Mouse (Mus musculus): Measurements from ENCODE around the gene Negr1. TPM values are rescaled to one million over a fixed set of nuclear protein-coding genes. Genes with fewer than 3 reads are reported as not detected.

The Negr1 gene
- polyA plus RNA-seq, 1 experiment = not detected

GRCm38 (mm10) chr3:156992811-156993210, 431.2 kb downstream of the Negr1 start:
- TF ChIP-seq CTCF (IDR thresholded peaks at IDR 0.05; ENCODE audit: low read depth, low read length) = no peak
- no peak for TF ChIP-seq EP300 (IDR thresholded peaks at IDR 0.05; ENCODE audit: insufficient read depth, low read depth, low read length)
- no peak for TF ChIP-seq POLR2A (IDR thresholded peaks at IDR 0.05; ENCODE audit: insufficient read depth, low read length)
- no peaks in the 10 kb centered on the region for H3K36me3 ChIP-seq (ENCODE audit: control insufficient read depth, insufficient read depth, low read length, poor library complexity, severe bottlenecking)

GRCm38 (mm10) chr3:156999177-156999808, 437.7 kb downstream of the Negr1 start:
- no peaks in the 10 kb centered on the region for H3K27me3 ChIP-seq (ENCODE audit: control insufficient read depth, insufficient read depth, low read length, poor library complexity, severe bottlenecking)
- no peak overlapping the region for H3K4me3 ChIP-seq (ENCODE audit: low read depth, low read length)
- no peak overlapping the region for H3K27ac ChIP-seq (ENCODE audit: insufficient read depth, low read length)
- no peak for TF ChIP-seq POLR2A (IDR thresholded peaks at IDR 0.05; ENCODE audit: insufficient read depth, low read length)
- no peak for TF ChIP-seq CTCF (IDR thresholded peaks at IDR 0.05; ENCODE audit: low read depth, low read length)
- no peak for TF ChIP-seq EP300 (IDR thresholded peaks at IDR 0.05; ENCODE audit: insufficient read depth, low read depth, low read length)
- H3K9ac ChIP-seq (ENCODE audit: low read depth, poor library complexity, severe bottlenecking) = no peak overlapping the region
- no peaks in the 10 kb centered on the region for H3K4me1 ChIP-seq (ENCODE audit: control insufficient read depth, insufficient read depth, low read length)
- H3K36me3 ChIP-seq (ENCODE audit: control insufficient read depth, insufficient read depth, low read length, poor library complexity, severe bottlenecking) = no peaks in the 10 kb centered on the region
- no peaks in the 10 kb centered on the region for H3K9me3 ChIP-seq (replicated peaks; ENCODE audit: control insufficient read depth, insufficient read depth, low read length, poor library complexity, severe bottlenecking)

More at GRCm38 (mm10) chr3:156992811-156993210, 431.2 kb downstream of the Negr1 start:
- no peaks in the 10 kb centered on the region for H3K9me3 ChIP-seq (replicated peaks; ENCODE audit: control insufficient read depth, insufficient read depth, low read length, poor library complexity, severe bottlenecking)
- no peaks in the 10 kb centered on the region for H3K4me1 ChIP-seq (ENCODE audit: control insufficient read depth, insufficient read depth, low read length)
- H3K4me3 ChIP-seq (ENCODE audit: low read depth, low read length) = no peak overlapping the region
- H3K9ac ChIP-seq (ENCODE audit: low read depth, poor library complexity, severe bottlenecking) = no peak overlapping the region
- H3K27me3 ChIP-seq (ENCODE audit: control insufficient read depth, insufficient read depth, low read length, poor library complexity, severe bottlenecking) = no peaks in the 10 kb centered on the region
- no peak overlapping the region for H3K27ac ChIP-seq (ENCODE audit: insufficient read depth, low read length)

- Histone ChIP-seq H3K27me3 (ENCODE audit: control insufficient read depth, insufficient read depth, low read length, poor library complexity, severe bottlenecking) (no peaks in the 10 kb centered on the region), H3K4me1 (ENCODE audit: control insufficient read depth, insufficient read depth, low read length) (no peaks in the 10 kb centered on the region), H3K27ac (ENCODE audit: insufficient read depth, low read length) (no peak overlapping the region), H3K9ac (ENCODE audit: low read depth, poor library complexity, severe bottlenecking) (no peak overlapping the region), H3K9me3 (replicated peaks; ENCODE audit: control insufficient read depth, insufficient read depth, low read length, poor library complexity, severe bottlenecking) (no peaks in the 10 kb centered on the region), H3K4me3 (ENCODE audit: low read depth, low read length) (no peak overlapping the region), H3K36me3 (ENCODE audit: control insufficient read depth, insufficient read depth, low read length, poor library complexity, severe bottlenecking) (no peaks in the 10 kb centered on the region)
- TF ChIP-seq EP300 (IDR thresholded peaks at IDR 0.05; ENCODE audit: insufficient read depth, low read depth, low read length) (no peak), CTCF (IDR thresholded peaks at IDR 0.05; ENCODE audit: low read depth, low read length) (no peak), POLR2A (IDR thresholded peaks at IDR 0.05; ENCODE audit: insufficient read depth, low read length) (no peak)
These were observed 460.0 kb downstream of the Negr1 start for GRCm38 (mm10) chr3:157021632-157022031.

- Histone ChIP-seq H3K27me3 (ENCODE audit: control insufficient read depth, insufficient read depth, low read length, poor library complexity, severe bottlenecking) (no peaks in the 10 kb centered on the region), H3K4me1 (ENCODE audit: control insufficient read depth, insufficient read depth, low read length) (no peaks in the 10 kb centered on the region), H3K27ac (ENCODE audit: insufficient read depth, low read length) (no peak overlapping the region), H3K9me3 (replicated peaks; ENCODE audit: control insufficient read depth, insufficient read depth, low read length, poor library complexity, severe bottlenecking) (no peaks in the 10 kb centered on the region), H3K9ac (ENCODE audit: low read depth, poor library complexity, severe bottlenecking) (no peak overlapping the region), H3K4me3 (ENCODE audit: low read depth, low read length) (no peak overlapping the region), H3K36me3 (ENCODE audit: control insufficient read depth, insufficient read depth, low read length, poor library complexity, severe bottlenecking) (no peaks in the 10 kb centered on the region)
- no peak for TF ChIP-seq CTCF (IDR thresholded peaks at IDR 0.05; ENCODE audit: low read depth, low read length)
- no peak for TF ChIP-seq EP300 (IDR thresholded peaks at IDR 0.05; ENCODE audit: insufficient read depth, low read depth, low read length)
- TF ChIP-seq POLR2A (IDR thresholded peaks at IDR 0.05; ENCODE audit: insufficient read depth, low read length) = no peak
These were observed 463.0 kb downstream of the Negr1 start for GRCm38 (mm10) chr3:157024580-157024979.

GRCm38 (mm10) chr3:157031513-157032142, 470.0 kb downstream of the Negr1 start:
- Histone ChIP-seq H3K27ac (ENCODE audit: insufficient read depth, low read length) (no peak overlapping the region), H3K9me3 (replicated peaks; ENCODE audit: control insufficient read depth, insufficient read depth, low read length, poor library complexity, severe bottlenecking) (no peaks in the 10 kb centered on the region), H3K27me3 (ENCODE audit: control insufficient read depth, insufficient read depth, low read length, poor library complexity, severe bottlenecking) (no peaks in the 10 kb centered on the region), H3K9ac (ENCODE audit: low read depth, poor library complexity, severe bottlenecking) (no peak overlapping the region), H3K36me3 (ENCODE audit: control insufficient read depth, insufficient read depth, low read length, poor library complexity, severe bottlenecking) (no peaks in the 10 kb centered on the region), H3K4me3 (ENCODE audit: low read depth, low read length) (no peak overlapping the region), H3K4me1 (ENCODE audit: control insufficient read depth, insufficient read depth, low read length) (no peaks in the 10 kb centered on the region)
- TF ChIP-seq POLR2A (IDR thresholded peaks at IDR 0.05; ENCODE audit: insufficient read depth, low read length) (no peak), CTCF (IDR thresholded peaks at IDR 0.05; ENCODE audit: low read depth, low read length) (no peak), EP300 (IDR thresholded peaks at IDR 0.05; ENCODE audit: insufficient read depth, low read depth, low read length) (no peak)

GRCm38 (mm10) chr3:157036016-157036415, 474.4 kb downstream of the Negr1 start:
- H3K36me3 ChIP-seq (ENCODE audit: control insufficient read depth, insufficient read depth, low read length, poor library complexity, severe bottlenecking) = no peaks in the 10 kb centered on the region
- TF ChIP-seq CTCF (IDR thresholded peaks at IDR 0.05; ENCODE audit: low read depth, low read length) (no peak), EP300 (IDR thresholded peaks at IDR 0.05; ENCODE audit: insufficient read depth, low read depth, low read length) (no peak), POLR2A (IDR thresholded peaks at IDR 0.05; ENCODE audit: insufficient read depth, low read length) (no peak)
- H3K27ac ChIP-seq (ENCODE audit: insufficient read depth, low read length) = no peak overlapping the region

More at GRCm38 (mm10) chr3:157036016-157036415, 474.4 kb downstream of the Negr1 start:
- no peak overlapping the region for H3K9ac ChIP-seq (ENCODE audit: low read depth, poor library complexity, severe bottlenecking)
- no peak overlapping the region for H3K4me3 ChIP-seq (ENCODE audit: low read depth, low read length)
- H3K27me3 ChIP-seq (ENCODE audit: control insufficient read depth, insufficient read depth, low read length, poor library complexity, severe bottlenecking) = no peaks in the 10 kb centered on the region
- H3K9me3 ChIP-seq (replicated peaks; ENCODE audit: control insufficient read depth, insufficient read depth, low read length, poor library complexity, severe bottlenecking) = no peaks in the 10 kb centered on the region
- H3K4me1 ChIP-seq (ENCODE audit: control insufficient read depth, insufficient read depth, low read length) = no peaks in the 10 kb centered on the region

Data from ES-Bruce4 (cell line).